Mouse (Mus musculus) fibroblast of lung, adult 2 months (primary cell): ENCODE measurements around the gene Pla1a.

ENCODE experiments used
- DNase-seq: peaks from one replicate; pipeline ENCODE4 v3.0.0-alpha.2; 2011; ENCODE audit warnings: low read depth

Pla1a gene

DNA sequence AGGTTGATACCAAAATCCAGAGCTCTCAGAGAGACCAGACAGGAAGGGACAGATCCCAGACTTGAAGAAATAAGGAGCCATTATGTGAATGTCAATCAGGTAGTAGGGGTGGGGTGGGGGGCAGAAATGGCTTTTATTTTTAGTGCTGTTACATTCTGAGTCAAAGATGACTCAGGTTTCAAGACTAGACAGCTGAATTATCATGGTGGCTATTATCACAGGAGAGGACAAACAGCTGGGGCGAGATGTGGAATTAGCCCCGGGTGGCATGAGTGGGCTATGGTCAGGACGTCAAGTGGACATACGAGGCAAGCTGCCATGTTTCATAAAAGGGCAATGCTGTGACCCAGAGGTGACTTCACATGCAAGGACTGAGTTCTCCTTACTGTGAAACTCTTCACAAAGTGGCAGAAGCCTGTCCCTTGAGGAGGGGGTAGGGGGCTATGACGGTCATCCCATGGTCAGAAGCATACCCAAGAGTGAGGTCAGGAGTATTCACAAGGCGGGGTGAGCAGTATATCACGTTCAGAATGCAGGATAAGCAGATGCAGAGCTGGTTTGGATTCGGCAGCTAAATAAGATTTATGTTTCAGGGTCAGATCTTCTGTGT lies 43.6 kb downstream of the Pla1a start:
- DNase-seq, result no peak

DNA sequence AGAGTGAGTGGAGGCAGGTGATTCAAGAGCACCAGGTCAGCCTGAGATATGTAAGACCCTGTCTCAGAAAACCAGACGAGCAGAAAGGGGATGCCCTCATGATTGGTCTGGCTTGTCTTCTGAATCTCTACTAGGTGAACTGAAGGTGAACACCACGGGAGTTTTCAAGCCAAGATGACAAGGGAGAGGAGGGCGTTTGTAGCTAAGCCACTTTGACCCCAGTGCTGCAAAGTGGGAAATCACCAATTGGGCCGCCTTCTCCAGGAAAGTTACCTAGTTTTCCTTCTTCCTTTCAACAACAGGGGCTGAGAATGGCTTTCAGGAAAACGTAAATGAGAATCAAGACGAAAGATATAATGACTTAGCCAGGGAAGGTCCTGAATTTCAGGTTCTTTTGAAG lies 44.2 kb downstream of the Pla1a start:
- DNase-seq, result no peak

DNA sequence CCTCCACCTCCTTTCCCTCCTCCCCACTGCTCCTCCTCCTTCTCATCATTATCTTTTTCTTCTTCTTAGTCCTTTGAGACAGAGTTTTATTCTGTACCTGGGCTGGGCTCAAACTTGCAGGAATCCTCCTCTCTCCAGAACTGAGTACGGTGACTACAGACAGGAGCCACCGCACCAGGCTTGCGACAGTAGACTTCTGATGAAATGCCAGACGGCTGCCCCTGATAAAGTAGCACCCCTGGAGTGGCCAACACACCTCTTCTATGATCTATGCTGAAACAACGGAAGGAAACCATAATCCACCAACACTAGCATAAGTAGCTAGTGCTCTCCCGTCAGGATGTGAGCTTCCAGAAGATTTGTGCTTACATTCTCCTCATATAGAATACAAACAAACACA lies 45.6 kb downstream of the Pla1a start:
- DNase-seq, result no peak

- DNase-seq, result no peak
Observed at GRCm38 (mm10) chr16:38385700-38386099, 47.2 kb downstream of the Pla1a start.

- DNase-seq, result no peak
Observed at GRCm38 (mm10) chr16:38385184-38385634, 47.7 kb downstream of the Pla1a start.

- DNase-seq, result no peak
Observed at GRCm38 (mm10) chr16:38383683-38384082, 49.3 kb downstream of the Pla1a start.

GRCm38 (mm10) chr16:38379926-38380325 lies 53.0 kb downstream of the Pla1a start:
- DNase-seq, result no peak

GRCm38 (mm10) chr16:38379493-38379892 lies 53.5 kb downstream of the Pla1a start:
- DNase-seq, result no peak

DNA sequence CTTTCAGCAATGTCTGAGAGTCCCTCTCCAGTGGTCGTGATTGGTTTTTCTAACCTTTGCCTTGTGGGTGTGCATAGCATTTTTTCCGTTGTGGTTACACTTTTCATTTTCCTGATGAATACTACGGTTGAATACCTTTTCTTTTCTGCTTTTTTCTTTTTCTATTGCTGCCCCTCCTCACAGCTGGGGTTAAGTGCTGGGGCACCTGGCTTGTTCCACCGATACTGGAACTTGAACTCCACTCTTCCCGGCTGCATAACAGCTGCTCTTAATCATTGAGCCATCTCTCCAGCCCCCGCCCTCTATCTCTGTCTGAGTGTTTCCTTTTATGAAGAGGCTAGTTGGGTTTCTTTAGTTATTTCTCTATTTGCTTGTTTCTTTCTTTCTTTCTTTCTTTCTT lies 53.9 kb downstream of the Pla1a start:
- DNase-seq, result no peak

DNA sequence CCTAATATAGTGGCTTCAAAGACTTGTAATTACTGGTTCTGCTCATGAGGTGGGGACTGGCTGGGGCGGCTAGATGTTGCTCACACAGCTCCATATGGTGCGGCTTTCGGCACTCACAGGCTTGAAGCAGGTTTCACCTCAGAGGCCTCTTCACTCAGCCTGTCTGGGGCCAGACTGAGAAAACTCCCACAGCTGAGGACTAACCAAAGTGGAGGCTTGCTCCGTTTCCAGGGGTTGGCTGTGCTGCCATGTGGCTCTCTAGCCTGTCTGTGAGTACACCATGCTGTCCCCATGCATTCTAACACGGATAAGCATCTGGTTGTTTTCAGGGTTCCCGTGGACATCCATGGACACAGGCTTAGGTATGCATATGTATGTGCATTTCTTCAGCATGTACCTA lies 54.4 kb downstream of the Pla1a start:
- DNase-seq, result no peak

DNA sequence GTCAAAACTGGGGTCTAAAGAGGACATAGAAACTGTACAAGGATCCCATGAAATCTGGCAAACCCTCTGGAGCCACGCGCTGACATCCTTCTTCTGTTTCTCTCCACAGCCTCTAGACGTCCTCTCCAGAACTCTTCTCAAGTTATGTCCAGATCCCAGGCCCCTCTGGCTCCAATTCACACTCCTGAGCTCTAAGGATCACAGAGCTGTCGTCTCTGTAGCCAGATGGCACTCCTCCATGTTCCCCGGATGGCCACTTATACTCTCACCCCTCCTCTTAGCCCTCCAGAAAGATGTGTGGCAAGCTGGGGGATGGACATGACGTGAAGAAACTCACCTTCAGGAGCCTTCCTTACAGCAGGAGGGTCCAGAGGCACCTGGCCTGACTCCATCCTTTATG lies 55.4 kb downstream of the Pla1a start:
- no peak for DNase-seq

DNA sequence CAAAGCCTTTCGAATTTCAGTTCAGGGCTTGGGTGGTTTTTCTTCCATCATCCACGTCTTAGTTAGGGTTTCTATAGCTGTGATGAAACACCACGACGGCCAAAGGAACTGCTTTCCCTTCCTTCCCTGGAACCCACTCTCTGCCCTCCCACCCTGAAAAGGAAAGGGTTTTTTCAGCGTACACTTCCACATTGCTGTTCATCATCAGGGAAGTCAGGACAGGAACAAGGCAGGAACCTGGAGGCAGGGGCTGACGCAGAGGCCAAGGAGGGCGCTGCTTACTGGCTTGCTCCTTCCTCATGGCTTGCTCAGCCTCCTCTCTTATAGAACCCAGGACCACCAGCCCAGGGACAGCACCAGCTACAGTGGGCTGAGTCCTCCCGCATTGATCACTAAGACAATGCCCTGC lies 56.1 kb downstream of the Pla1a start:
- DNase-seq, result peak; percentile 22

DNA sequence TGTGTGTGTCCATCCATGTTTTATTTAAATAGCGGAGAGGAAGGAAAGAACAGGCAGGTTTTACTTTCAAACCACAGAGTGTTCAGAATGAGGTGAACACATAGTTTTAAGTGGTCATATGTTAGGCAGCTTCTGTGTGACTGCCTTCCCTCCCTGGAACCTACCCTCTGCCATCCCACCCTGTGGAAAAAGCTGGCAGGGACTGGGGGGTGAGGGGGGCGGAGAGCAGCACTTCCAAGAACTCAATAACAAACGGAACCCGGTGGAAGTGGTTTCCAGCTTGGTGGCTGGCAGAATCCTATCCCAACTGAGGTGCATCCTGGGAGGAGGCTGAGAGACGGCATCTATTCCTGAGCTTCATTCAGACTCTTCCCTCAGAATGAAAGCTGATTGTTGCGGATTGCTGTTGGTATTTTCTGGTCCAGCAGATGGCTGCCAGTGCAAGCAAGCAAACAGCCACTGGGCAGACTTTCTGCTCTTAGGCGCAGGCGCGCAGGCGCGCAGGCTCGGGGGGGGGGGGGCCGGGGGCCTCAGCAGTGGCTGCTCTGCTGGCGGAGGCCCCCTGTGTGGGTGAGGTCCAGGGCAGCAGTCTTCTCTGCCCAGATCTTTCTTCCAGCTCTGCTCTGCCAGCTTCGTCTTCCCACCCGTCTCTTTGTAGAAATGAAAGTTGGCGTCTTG lies 56.6 kb downstream of the Pla1a start:
- DNase-seq, result peak; percentile 31

GRCm38 (mm10) chr16:38375182-38375581 lies 57.8 kb downstream of the Pla1a start:
- no peak for DNase-seq

- no peak for DNase-seq
Observed at GRCm38 (mm10) chr16:38374379-38375140, 58.4 kb downstream of the Pla1a start.

DNA sequence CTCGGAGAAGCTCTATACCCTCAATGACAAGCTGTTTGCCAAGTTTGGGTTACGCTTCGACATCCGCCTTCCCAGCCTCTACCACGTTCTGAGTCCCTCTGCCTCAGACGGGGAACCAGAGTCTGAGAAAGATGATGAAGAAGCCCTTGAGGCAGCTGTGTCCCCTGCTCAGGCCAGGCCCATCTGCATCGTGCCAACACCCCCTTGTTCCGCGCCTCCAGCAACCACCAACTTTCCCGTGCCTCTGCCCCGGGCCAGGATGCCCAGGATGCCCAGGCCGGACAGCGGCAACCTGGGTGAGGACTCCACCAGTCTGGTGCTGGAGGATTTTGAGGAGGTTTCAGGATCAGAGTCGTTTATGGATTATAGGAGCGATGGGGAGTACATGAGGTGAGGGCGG lies 59.0 kb downstream of the Pla1a start:
- no peak for DNase-seq

DNA sequence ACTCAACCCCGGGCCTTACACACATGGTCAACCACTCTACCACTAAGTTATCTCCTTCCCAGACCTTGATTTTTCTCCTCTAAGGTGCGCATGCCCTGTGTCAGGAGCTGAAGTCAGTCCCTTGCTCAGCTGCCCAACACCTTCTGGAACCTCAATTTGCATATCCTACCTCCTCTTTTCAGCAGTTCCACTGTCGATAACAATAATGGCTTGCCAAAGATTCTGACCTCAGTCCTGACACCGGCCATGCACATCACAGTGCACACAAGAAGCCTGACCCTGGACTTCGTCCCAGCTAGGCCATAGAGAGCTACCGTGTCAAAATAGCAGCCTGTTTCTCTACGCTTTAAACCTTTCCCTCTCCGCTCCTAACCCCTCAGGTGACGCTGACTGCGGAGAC lies 59.5 kb downstream of the Pla1a start:
- no peak for DNase-seq

DNA sequence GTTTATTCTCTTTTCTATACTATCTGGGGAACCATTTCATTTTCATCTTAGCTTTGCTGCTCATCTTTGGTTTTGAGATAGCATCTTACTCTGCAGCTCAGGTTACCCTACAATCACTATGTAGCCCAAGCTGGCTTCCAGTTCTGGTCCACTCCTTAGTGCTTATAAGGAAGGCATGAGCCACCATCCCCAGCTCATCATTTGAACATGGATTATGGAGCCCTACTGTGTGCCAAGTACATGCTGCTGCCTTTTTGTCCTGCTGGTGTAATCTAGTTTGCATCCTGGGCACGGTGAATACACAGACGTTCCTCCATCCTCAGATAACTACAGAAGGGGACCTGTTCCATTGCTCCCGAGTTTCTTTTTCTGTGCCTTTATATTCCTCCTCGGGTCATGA lies 60.1 kb downstream of the Pla1a start:
- no peak for DNase-seq

GRCm38 (mm10) chr16:38371705-38372296 lies 61.1 kb downstream of the Pla1a start:
- DNase-seq, result no peak

DNA sequence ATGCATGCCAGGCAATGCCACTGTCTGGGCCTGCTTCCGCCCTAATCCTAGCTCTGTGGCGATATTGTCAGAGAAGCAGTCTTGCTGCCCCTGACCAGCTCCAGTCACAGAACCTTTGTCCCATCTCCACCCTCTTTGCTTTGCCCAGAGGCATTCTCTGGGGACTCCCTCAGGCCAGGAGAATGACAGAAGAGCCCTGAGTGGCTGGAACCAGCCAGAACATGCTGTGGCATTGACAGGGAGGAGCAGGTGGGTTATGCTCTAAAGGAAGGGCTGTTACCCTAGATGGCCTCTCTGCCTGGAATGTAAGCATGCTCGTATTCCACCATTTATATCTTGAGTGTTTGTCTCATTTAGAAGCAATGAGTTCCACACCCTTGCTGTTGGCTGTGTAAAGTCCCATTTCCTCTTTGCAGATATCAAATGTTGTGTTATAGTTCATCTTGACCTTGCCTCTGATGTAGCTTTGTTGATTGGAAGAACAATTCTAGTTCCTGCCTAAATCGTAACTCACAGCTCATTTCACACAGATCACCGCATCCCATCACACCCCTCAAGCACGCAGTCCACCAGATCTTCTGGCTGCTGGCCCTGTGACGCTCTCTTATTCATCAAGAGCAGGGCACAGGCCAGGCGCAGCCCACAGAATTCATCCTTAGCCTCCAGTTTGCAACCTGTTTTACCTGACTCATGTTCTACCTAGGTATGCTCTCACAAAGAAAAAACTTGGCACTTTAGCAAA lies 62.1 kb downstream of the Pla1a start:
- DNase-seq, result no peak

GRCm38 (mm10) chr16:38369992-38370484 lies 62.9 kb downstream of the Pla1a start:
- DNase-seq, result no peak

DNA sequence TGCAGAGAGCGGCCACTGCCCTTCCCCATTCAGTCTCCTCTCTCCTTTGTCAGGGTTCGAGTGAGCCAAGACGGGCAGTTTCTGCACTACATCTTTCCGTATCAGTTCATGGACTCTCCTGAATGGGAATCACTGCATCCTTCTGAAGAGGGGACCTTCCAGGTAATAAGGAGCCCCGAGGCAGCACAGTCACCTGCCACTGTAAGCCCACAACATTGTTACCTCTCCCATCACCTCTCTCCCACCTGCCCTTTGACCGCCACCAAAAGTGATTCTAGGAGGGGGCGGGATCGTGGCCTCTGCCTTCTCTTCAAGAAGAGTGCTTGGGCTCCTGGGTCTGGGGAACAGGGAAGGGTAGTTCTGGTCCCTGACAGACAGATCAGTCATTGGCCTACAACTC lies 63.5 kb downstream of the Pla1a start:
- DNase-seq, result no peak
